8 mouse cellular contexts compared by ENCODE assay signal in the genomic region with DNA sequence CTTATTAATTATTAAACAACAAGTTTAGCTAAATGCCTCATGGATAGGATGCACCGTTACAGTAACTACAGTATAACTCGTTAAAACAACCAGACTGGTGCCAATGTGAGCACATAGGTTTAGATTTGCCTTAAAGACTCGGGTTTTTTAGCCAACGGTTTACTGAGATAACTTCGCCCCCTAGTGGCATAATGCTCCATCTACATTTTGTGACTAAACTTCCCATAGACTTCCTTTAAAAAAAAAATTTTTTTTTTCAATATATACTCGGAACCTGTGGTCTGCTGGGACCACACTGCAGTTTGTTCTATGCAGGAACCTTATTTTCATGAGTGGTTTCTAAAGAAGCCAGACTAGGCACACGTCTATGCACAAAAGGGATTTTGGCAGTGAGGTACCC. TPM values are rescaled to one million over a fixed set of nuclear protein-coding genes. Genes with fewer than 3 reads are reported as not detected.
DNase-seq lines count a peak whose midpoint lies in the region; ATAC-seq and TF ChIP-seq lines count a peak whose summit lies in the region.

No protein-coding gene starts in this region.

- ATAC-seq in intestine, postnatal 0 days, result no peak
- no peak for ATAC-seq in liver, embryonic 11.5 days (replicated peaks; ENCODE audit: low FRiP score)
- ATAC-seq in neural tube, embryonic 11.5 days (ENCODE audit: insufficient read depth, low FRiP score, low TSS enrichment), result no peak
- ATAC-seq in inflammation-experienced regulatory T-cells, adult 6 months, result no peak

- peak overlapping the region; percentile 54 for H3K4me2 ChIP-seq in intestine, postnatal 0 days (replicated peaks; ENCODE audit: low read depth)
- H3K4me2 ChIP-seq in liver, embryonic 11.5 days, result peak overlapping the region; percentile 43; the same call in 1 of the 2 replicates
- H3K4me2 ChIP-seq in neural tube, embryonic 11.5 days (ENCODE audit: low read depth), result no peak overlapping the region

- H3K27ac ChIP-seq in intestine, postnatal 0 days (ENCODE audit: low read depth, low read length), result no peak overlapping the region
- H3K27ac ChIP-seq in liver, embryonic 11.5 days (ENCODE audit: low read depth, low read length), result no peak overlapping the region
- H3K27ac ChIP-seq in neural tube, embryonic 11.5 days (ENCODE audit: low read depth, low read length), result no peak overlapping the region

- peak; percentile 75 for TF ChIP-seq CTCF in intestine, postnatal 0 days (IDR thresholded peaks at IDR 0.05; ENCODE audit: low read depth)

- no peaks in the 10 kb centered on the region for H3K36me3 ChIP-seq in intestine, postnatal 0 days (ENCODE audit: control insufficient read depth, insufficient read depth)
- no peaks in the 10 kb centered on the region for H3K36me3 ChIP-seq in liver, embryonic 11.5 days (ENCODE audit: control insufficient read depth, insufficient read depth, low read length)
- H3K36me3 ChIP-seq in neural tube, embryonic 11.5 days (ENCODE audit: control insufficient read depth, insufficient read depth, low read length), result no peaks in the 10 kb centered on the region

- 4% methylated on average over 7 of the region's 7 CpGs for WGBS in intestine, postnatal 0 days
- WGBS in liver, embryonic 11.5 days, result 4% methylated on average over 7 of the region's 7 CpGs
- 11% methylated on average over 7 of the region's 7 CpGs for WGBS in neural tube, embryonic 11.5 days

- no peaks in the 10 kb centered on the region for H3K4me1 ChIP-seq in intestine, postnatal 0 days (replicated peaks; ENCODE audit: control insufficient read depth, insufficient read depth, low read length)
- H3K4me1 ChIP-seq in liver, embryonic 11.5 days (replicated peaks; ENCODE audit: control insufficient read depth, insufficient read depth, low read length), result no peaks in the 10 kb centered on the region
- H3K4me1 ChIP-seq in neural tube, embryonic 11.5 days (ENCODE audit: control insufficient read depth, insufficient read depth, low read length), result no peaks in the 10 kb centered on the region

- DNase-seq in ovary, postnatal 14 days (ENCODE audit: low spot score), result peak; percentile 35
- DNase-seq in ovary, adult 18-20 months (ENCODE audit: low spot score), result no peak
- peak; percentile 57 for DNase-seq in cerebellum, adult 8-10 months
- DNase-seq in frontal cortex, adult 2 months (ENCODE audit: extremely low spot score in 1 of 2, low spot score in 1 of 2), result peak; percentile 21 to 88
- DNase-seq in liver, embryonic 11.5 days (ENCODE audit: low spot score), result no peak
- DNase-seq in neural tube, embryonic 11.5 days (ENCODE audit: low spot score), result peak; percentile 25

- H3K4me3 ChIP-seq in intestine, postnatal 0 days (ENCODE audit: low read depth, low read length), result no peak overlapping the region
- H3K4me3 ChIP-seq in liver, embryonic 11.5 days (ENCODE audit: low read depth, low read length), result no peak overlapping the region
- H3K4me3 ChIP-seq in neural tube, embryonic 11.5 days (ENCODE audit: low read depth, low read length), result no peak overlapping the region

- no peaks in the 10 kb centered on the region for H3K9me3 ChIP-seq in intestine, postnatal 0 days (ENCODE audit: control insufficient read depth)
- H3K9me3 ChIP-seq in liver, embryonic 11.5 days (ENCODE audit: control insufficient read depth, low read length), result no peaks in the 10 kb centered on the region
- no peaks in the 10 kb centered on the region for H3K9me3 ChIP-seq in neural tube, embryonic 11.5 days (ENCODE audit: control insufficient read depth, low read length)

- H3K27me3 ChIP-seq in intestine, postnatal 0 days (replicated peaks; ENCODE audit: control insufficient read depth, insufficient read depth, low read length), result no peaks in the 10 kb centered on the region
- no peaks in the 10 kb centered on the region for H3K27me3 ChIP-seq in liver, embryonic 11.5 days (replicated peaks; ENCODE audit: control insufficient read depth, insufficient read depth, low read length)
- H3K27me3 ChIP-seq in neural tube, embryonic 11.5 days (ENCODE audit: control insufficient read depth, insufficient read depth, low read length), result no peaks in the 10 kb centered on the region

- no peak overlapping the region for H3K9ac ChIP-seq in intestine, postnatal 0 days (ENCODE audit: low read depth, low read length)
- no peak overlapping the region for H3K9ac ChIP-seq in liver, embryonic 11.5 days (ENCODE audit: low read depth, low read length)
- no peak overlapping the region for H3K9ac ChIP-seq in neural tube, embryonic 11.5 days (ENCODE audit: low read length)

RNA-seq across cellular contexts. Expression of a gene that starts 16.2 kb away (rescaled TPM):
- polyA plus RNA-seq in frontal cortex, adult 2 months (2012; rRNA removed), result 12.2 and 16.2 TPM in 2 replicates
- not detected in 2 replicates for polyA plus RNA-seq in intestine, postnatal 0 days (2015; fragmentation: Nextera tagmentation; extraction: Ambion mirVana)
- 0.14 TPM in 2 replicates for polyA plus RNA-seq in liver, embryonic 11.5 days (2014; fragmentation: Nextera tagmentation; extraction: Ambion mirVana)
- 0.05 and 0.25 TPM in 2 replicates for polyA plus RNA-seq in neural tube, embryonic 11.5 days (2014; fragmentation: Nextera tagmentation; extraction: Ambion mirVana)
- not detected for polyA plus RNA-seq in inflammation-experienced regulatory T-cells, adult 6 months (2017; shearing (Covaris generic))

RNA-seq across cellular contexts. Expression of a gene that starts 18.3 kb away (rescaled TPM):
- 45.3 and 49.9 TPM in 2 replicates for polyA plus RNA-seq in frontal cortex, adult 2 months (2012; rRNA removed)
- polyA plus RNA-seq in intestine, postnatal 0 days (2015; fragmentation: Nextera tagmentation; extraction: Ambion mirVana), result 21.2 and 21.9 TPM in 2 replicates
- 48.3 and 51.7 TPM in 2 replicates for polyA plus RNA-seq in liver, embryonic 11.5 days (2014; fragmentation: Nextera tagmentation; extraction: Ambion mirVana)
- polyA plus RNA-seq in neural tube, embryonic 11.5 days (2014; fragmentation: Nextera tagmentation; extraction: Ambion mirVana), result 55.3 and 55.7 TPM in 2 replicates
- 10 to 100 TPM; 20.3 to 27.0 (median 23.1) TPM for polyA plus RNA-seq in inflammation-experienced regulatory T-cells, adult 6 months (2017; shearing (Covaris generic))

Comparison
In these comparisons a context has a peak if more than half of its experiments do, and no peak if none do; other contexts are left out.
1. DNase-seq: peak in ovary, postnatal 14 days (single experiment), cerebellum, adult 8-10 months (single experiment), frontal cortex, adult 2 months (2 of 2) and neural tube, embryonic 11.5 days (single experiment); none in ovary, adult 18-20 months (single experiment) and liver, embryonic 11.5 days (single experiment).
2. RNA of a gene that starts 16.2 kb away (polyA plus RNA-seq): 12.2 to 16.2 TPM in frontal cortex, adult 2 months; 0.05 to 0.25 TPM in neural tube, embryonic 11.5 days, 0.14 TPM in liver, embryonic 11.5 days, not detected in intestine, postnatal 0 days and not detected in inflammation-experienced regulatory T-cells, adult 6 months; every median in the first group is over 10 times any median in the second.